Mouse (Mus musculus): Measurements from ENCODE around the gene Gm21983.

GRCm38 (mm10) chr7:27124969-27125368, 55.9 kb downstream of the Gm21983 start:
- TF ChIP-seq CTCF (IDR thresholded peaks at IDR 0.05): no peak
- TF ChIP-seq POLR2A (IDR thresholded peaks at IDR 0.05; ENCODE audit: insufficient read depth, low read depth, low read length): no peak

Measured in heart, adult 2 months (tissue).